Mouse (Mus musculus) stomach, embryonic 15.5 days (tissue): ENCODE data around the gene Ptpn7. TPM values are rescaled to one million over a fixed set of nuclear protein-coding genes. Genes with fewer than 3 reads are reported as not detected.
A peak's percentile ranks its signal among the peaks of the same experiment; 100 is the strongest.
"Not testable (repeated sequence)": the region's sequence is repeated elsewhere in the genome, so short reads cannot be mapped to it uniquely, and the experiment has no call there.

Experiments
- ATAC-seq: fragments of 200-750 bp; cut with Nextera tagmentation; 2 replicates; pipeline ENCODE4 v1.8.0; 2017; ENCODE audit warnings: low read depth, moderate number of reproducible peaks, moderate TSS enrichment; ENCODE audit not compliant: insufficient read depth, low FRiP score
- H3K27ac ChIP-seq: fragments of 300-500 bp; sonication (generic); 2 replicates; pipeline ENCODE4 v1.5.1; 2015; ENCODE audit warnings: mild to moderate bottlenecking, inconsistent platforms
- H3K27me3 ChIP-seq: fragments of 300-500 bp; sonication (generic); replicated peaks from 2 replicates; pipeline ENCODE4 v1.6.1; 2015; ENCODE audit warnings: inconsistent platforms
- H3K36me3 ChIP-seq: fragments of 300-500 bp; sonication (generic); 2 replicates; pipeline ENCODE4 v1.6.1; 2015; ENCODE audit warnings: inconsistent platforms
- H3K4me1 ChIP-seq: fragments of 300-500 bp; sonication (generic); 2 replicates; pipeline ENCODE4 v1.6.1; 2015; ENCODE audit warnings: inconsistent platforms
- H3K4me2 ChIP-seq: fragments of 300-500 bp; sonication (generic); 2 replicates; pipeline ENCODE4 v1.6.1; 2015; ENCODE audit warnings: mild to moderate bottlenecking, inconsistent platforms
- H3K4me3 ChIP-seq: fragments of 300-500 bp; sonication (generic); replicated peaks from 2 replicates; pipeline ENCODE4 v1.5.1; 2015; ENCODE audit warnings: inconsistent platforms
- H3K9ac ChIP-seq: fragments of 300-500 bp; sonication (generic); 2 replicates; pipeline ENCODE4 v1.6.1; 2015; ENCODE audit warnings: inconsistent platforms
- H3K9me3 ChIP-seq: fragments of 300-500 bp; sonication (generic); 2 replicates; pipeline ENCODE4 v1.6.1; 2016; ENCODE audit warnings: inconsistent platforms
- WGBS: fragments of 180-500 bp; shearing (Covaris S2); methylation state at CpG from one replicate; pipeline ENCODE4 v1.1.7; 2015; 5-methylcytosine and 5-hydroxymethylcytosine counted together
- polyA plus RNA-seq: library from polyadenylated mRNA; unstranded; fragments of >200 nt; fragmentation: Nextera tagmentation; extraction: Ambion mirVana; gene quantifications from 2 replicates; pipeline ENCODE4 v1.2.1, GENCODE M21; 2015

Gene Ptpn7
- polyA plus RNA-seq, 1 experiment from 2014 or later, result 3.3 TPM

DNA sequence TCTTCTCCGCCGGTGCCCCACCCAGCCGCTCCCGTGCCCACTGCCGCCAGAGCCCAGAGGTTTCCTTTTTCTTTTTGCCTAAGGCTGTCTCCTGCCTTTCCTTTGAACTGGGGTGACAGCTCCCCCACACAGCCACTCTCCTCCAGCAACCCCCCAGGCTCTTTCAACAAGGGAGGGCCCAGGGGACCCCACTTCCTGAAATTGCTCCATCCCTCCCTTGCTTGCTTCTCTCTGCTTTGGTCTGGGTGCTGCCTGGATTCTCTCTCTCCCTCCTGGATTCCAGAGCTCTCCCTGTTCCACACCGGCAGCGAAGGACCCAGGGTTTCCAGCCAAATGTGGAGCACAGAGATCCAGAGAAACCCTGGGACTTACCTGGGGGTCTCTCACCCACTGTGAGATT lies 32.1 kb upstream of the Ptpn7 start:
- WGBS, result 46% methylated on average over 7 of the region's 7 CpGs
- H3K4me2 ChIP-seq, result no peak overlapping the region
- ATAC-seq, result no peak
- no peaks in the 10 kb centered on the region for H3K36me3 ChIP-seq
- no peaks in the 10 kb centered on the region for H3K9me3 ChIP-seq
- H3K27ac ChIP-seq, result no peak overlapping the region
- peaks cover 26% of the 10 kb centered on the region for H3K27me3 ChIP-seq
- no peak overlapping the region for H3K9ac ChIP-seq
- peaks cover 9% of the 10 kb centered on the region for H3K4me1 ChIP-seq
- H3K4me3 ChIP-seq, result no peak overlapping the region

DNA sequence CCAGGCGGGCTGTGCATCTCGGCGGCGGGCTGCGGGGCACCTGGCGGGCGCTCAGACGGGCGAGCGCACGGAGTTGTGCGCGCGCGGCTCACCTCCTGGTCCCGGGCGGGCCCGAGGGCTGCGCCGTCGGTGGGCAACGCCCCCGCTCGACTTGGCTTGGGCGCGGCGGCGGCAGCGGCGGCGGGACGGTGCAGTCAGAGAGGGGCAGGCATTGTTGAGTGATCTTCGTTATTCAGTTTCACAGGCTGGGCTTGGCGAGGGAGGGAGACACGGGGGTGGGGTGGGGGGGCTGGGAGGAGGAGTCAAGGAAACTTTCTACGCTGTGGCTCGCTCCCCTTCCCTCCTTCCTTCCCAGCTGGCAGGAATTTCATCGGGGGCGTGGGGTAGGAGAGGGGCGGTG lies 27.4 kb upstream of the Ptpn7 start, which contains the start of gene Lgr6:
Gene Lgr6, minus strand, starts transcription at position 153 of the 400 bp plus-strand sequence.
- Histone ChIP-seq H3K27ac (no peak within 1 kb of the TSS), H3K9ac (no peak within 1 kb of the TSS), H3K4me3 (peak within 1 kb of the TSS; percentile 46), H3K27me3 (peaks cover 32% of the 10 kb centered on the region), H3K9me3 (no peaks in the 10 kb centered on the region), H3K4me2 (peak within 1 kb of the TSS; percentile 92), H3K4me1 (peaks cover 14% of the 10 kb centered on the region), H3K36me3 (no peaks in the 10 kb centered on the region)
- WGBS, result under 1% methylated on average over 38 of the region's 40 CpGs
- peak; percentile 25; the same call in 1 of the 2 replicates for ATAC-seq

DNA sequence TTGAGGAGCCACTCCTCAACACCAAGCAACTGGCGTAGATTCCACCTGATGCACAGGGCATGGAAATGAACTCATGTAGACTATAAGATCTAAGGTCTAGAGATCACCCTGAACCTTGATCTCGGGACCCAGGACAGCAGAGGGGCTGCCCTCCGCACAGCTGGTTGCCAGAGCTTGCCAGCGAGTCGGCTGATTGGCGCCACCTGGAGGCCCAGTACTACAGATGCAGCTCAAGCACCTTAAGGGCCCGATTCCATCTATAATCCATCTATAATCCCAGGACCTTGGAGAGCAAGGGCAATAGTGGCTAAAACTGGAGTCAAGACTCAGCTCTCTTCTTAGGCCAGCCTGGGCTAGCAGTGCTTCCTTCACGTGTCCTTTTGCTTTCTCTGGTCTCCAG lies 26.5 kb upstream of the Ptpn7 start:
- peak overlapping the region; percentile 92 for H3K4me2 ChIP-seq

DNA sequence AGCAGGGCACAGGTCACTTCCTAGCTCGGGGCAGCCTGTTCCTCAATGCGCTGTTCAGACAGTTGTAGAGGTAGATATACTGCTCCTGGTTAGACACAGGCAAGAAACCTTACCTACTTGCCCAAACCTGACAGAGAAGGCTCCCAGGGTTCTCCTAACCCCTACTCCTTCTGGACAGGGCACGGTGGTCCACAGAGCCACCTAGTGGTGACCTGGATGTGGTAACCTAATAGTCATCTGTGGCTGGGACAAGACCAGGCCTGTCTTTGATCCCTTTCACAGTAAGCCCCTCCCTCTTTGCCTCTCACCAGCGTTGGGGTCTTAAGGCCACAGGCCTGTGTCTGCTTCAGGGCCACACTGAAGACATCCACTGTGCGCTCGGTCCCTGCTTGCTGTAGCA lies 23.9 kb upstream of the Ptpn7 start:
- no peaks in the 10 kb centered on the region for H3K36me3 ChIP-seq
- no peak overlapping the region for H3K27ac ChIP-seq
- ATAC-seq, result no peak
- H3K4me1 ChIP-seq, result peaks cover 14% of the 10 kb centered on the region
- H3K4me2 ChIP-seq, result no peak overlapping the region
- H3K4me3 ChIP-seq, result no peak overlapping the region
- WGBS, result 47% methylated on average over 6 of the region's 6 CpGs
- H3K9me3 ChIP-seq, result no peaks in the 10 kb centered on the region
- no peak overlapping the region for H3K9ac ChIP-seq
- H3K27me3 ChIP-seq, result peaks cover 21% of the 10 kb centered on the region

More for the DNA sequence above, 26.5 kb upstream of the Ptpn7 start:
- no peak overlapping the region for H3K9ac ChIP-seq
- H3K27me3 ChIP-seq, result peaks cover 32% of the 10 kb centered on the region
- H3K4me1 ChIP-seq, result peaks cover 14% of the 10 kb centered on the region
- H3K36me3 ChIP-seq, result no peaks in the 10 kb centered on the region
- H3K4me3 ChIP-seq, result peak overlapping the region; percentile 46; the same call in 1 of the 2 replicates
- ATAC-seq, result no peak
- H3K9me3 ChIP-seq, result no peaks in the 10 kb centered on the region
- 3% methylated on average over 8 of the region's 8 CpGs for WGBS
- no peak overlapping the region for H3K27ac ChIP-seq

DNA sequence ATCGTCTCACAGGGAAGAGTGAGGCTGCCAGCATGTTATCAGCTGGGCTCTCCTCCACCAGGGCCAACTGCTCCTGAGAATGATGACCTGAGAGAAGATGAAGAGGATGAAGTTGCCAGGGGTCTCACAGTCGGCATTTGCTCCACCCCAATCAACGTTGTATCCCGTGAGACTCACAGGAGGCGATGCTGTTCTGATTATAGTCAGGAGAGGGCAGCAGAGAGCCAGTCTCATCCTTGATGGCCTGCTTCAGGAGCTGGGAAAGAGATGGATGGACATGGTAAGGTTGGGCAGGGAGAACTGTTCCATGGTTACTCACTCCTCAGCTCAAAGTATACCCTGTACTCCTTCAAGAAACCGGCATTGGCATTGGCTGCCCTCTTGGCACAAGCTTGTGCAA lies 22.4 kb upstream of the Ptpn7 start:
- Histone ChIP-seq H3K27ac (no peak overlapping the region), H3K9me3 (no peaks in the 10 kb centered on the region), H3K4me2 (no peak overlapping the region), H3K4me3 (no peak overlapping the region), H3K9ac (no peak overlapping the region), H3K27me3 (peaks cover 8% of the 10 kb centered on the region), H3K4me1 (peaks cover 8% of the 10 kb centered on the region), H3K36me3 (no peaks in the 10 kb centered on the region)
- 16% methylated on average over 6 of the region's 6 CpGs for WGBS
- no peak for ATAC-seq

DNA sequence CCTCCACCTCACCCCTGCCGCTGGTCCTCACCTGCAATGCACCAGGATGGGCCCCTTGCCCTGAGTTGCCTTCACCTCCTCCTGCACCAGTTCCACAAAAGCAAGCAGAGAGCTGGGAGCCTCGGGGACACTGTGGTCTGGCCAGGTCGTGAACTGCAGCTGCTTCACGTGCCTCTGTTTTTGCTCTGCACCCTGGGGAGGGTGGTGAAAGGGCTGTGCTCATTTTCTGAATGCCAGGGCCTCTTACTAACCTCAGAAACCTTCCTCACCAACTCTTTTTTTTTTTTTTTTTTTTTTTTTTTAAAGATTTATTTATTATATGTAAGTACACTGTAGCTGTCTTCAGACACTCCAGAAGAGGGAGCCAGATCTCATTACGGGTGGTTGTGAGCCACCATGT lies 21.2 kb upstream of the Ptpn7 start:
- not testable (repeated sequence) for H3K36me3 ChIP-seq, H3K4me2 ChIP-seq, H3K9me3 ChIP-seq, H3K4me1 ChIP-seq, ATAC-seq, H3K4me3 ChIP-seq, H3K27ac ChIP-seq, H3K27me3 ChIP-seq, H3K9ac ChIP-seq
- 63% methylated on average over 5 of the region's 5 CpGs for WGBS

DNA sequence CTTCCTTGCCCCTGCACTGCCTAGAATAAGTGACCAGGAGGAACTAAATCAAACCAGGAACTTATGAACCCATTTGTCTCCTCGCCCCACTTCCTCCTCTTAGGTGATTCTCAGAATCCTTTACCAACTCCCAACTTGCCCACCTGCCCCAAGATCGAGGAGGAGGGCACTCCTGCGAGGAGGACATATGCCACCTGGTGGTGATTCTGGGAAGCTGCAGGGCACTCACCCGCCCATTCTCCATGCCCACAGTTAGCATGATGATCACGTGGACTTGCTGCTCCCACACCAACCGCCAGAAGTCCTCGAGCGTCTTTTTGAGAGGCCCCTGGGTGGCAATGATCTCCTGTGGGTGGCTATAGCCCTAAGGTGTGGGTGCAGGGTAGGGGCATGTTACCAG lies 19.8 kb upstream of the Ptpn7 start:
- 9% methylated on average over 8 of the region's 8 CpGs for WGBS

DNA sequence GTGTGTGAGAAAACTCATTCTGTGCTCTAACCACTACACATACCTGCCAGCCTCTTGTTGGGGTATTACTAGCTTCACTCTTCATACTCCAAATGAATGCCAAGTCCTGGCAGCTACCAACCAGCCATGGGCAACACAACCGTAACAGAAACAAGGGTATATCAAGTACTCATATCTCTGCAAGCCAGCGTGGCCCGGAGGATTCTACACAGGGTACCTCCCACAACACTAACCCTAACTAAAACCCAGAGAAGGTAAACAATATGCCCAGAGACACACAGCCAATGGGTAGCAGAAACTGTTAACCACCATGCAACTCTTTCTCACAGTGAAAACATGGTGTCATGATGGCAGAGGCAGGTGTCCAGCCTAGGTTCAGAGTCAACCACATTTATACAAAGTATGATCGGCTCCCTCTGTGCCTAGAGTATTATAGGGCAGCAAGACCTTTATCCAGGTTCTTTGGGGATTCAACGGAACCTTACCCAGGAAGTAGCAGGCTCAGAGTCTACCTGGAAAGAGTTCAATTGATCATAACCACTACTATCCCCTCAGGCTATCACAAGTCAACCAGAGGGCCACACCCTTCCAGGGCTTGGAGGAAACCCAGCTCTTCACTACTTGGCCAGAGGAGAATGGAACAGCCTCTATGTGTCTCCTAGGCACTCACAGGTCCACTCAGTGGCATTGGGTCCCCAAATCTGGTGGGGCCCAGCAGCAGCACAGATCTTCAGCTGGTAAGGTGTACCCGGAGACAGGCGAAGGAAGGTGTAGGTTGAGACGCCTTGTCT lies 7.7 kb upstream of the Ptpn7 start:
- 92% methylated on average over 8 of the region's 8 CpGs for WGBS
- ATAC-seq, result no peak

More for the DNA sequence above, 19.8 kb upstream of the Ptpn7 start:
- H3K36me3 ChIP-seq, result no peaks in the 10 kb centered on the region
- no peak overlapping the region for H3K9ac ChIP-seq
- no peaks in the 10 kb centered on the region; the same call in 1 of the 2 replicates for H3K27me3 ChIP-seq
- H3K9me3 ChIP-seq, result no peaks in the 10 kb centered on the region
- no peak overlapping the region for H3K27ac ChIP-seq
- no peaks in the 10 kb centered on the region for H3K4me1 ChIP-seq
- no peak overlapping the region for H3K4me2 ChIP-seq
- H3K4me3 ChIP-seq, result no peak overlapping the region
- ATAC-seq, result no peak

DNA sequence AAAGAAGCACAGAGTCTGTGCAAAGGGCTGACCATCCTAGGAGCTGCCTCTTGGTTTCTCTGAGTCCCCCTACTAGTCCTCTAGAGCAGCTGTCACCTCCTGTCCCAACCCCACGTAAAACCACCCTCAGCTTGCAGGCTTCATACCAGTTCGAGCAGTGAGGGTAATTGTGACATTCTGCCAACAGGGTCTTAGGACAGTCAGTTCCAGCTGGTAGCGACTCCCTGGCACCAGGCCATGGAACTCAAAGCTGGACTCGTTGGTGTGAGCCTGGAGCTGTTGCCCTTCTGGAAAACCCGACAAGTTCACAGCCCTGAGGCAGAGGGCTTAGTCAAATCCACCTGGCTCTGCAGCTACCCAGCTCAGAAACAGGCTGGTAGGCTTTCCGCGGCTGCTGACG lies 6.5 kb upstream of the Ptpn7 start:
- no peak overlapping the region for H3K9ac ChIP-seq
- H3K9me3 ChIP-seq, result no peaks in the 10 kb centered on the region
- H3K36me3 ChIP-seq, result no peaks in the 10 kb centered on the region
- no peak overlapping the region for H3K27ac ChIP-seq
- no peak for ATAC-seq
- 0 out of 2 replicates have a peak, but pooled peaks cover 18% of the 10 kb centered on the region for H3K4me1 ChIP-seq
- WGBS, result 59% methylated on average over 8 of the region's 8 CpGs
- no peak overlapping the region for H3K4me3 ChIP-seq
- H3K4me2 ChIP-seq, result no peak overlapping the region
- 0 out of 2 replicates have a peak, but pooled peaks cover 3% of the 10 kb centered on the region for H3K27me3 ChIP-seq

More for the DNA sequence above, 7.7 kb upstream of the Ptpn7 start:
- Histone ChIP-seq H3K27ac (no peak overlapping the region), H3K4me1 (0 out of 2 replicates have a peak, but pooled peaks cover 17% of the 10 kb centered on the region), H3K27me3 (0 out of 2 replicates have a peak, but pooled peaks cover 1% of the 10 kb centered on the region), H3K9me3 (no peaks in the 10 kb centered on the region), H3K9ac (no peak overlapping the region), H3K4me2 (no peak overlapping the region), H3K4me3 (no peak overlapping the region), H3K36me3 (no peaks in the 10 kb centered on the region)

DNA sequence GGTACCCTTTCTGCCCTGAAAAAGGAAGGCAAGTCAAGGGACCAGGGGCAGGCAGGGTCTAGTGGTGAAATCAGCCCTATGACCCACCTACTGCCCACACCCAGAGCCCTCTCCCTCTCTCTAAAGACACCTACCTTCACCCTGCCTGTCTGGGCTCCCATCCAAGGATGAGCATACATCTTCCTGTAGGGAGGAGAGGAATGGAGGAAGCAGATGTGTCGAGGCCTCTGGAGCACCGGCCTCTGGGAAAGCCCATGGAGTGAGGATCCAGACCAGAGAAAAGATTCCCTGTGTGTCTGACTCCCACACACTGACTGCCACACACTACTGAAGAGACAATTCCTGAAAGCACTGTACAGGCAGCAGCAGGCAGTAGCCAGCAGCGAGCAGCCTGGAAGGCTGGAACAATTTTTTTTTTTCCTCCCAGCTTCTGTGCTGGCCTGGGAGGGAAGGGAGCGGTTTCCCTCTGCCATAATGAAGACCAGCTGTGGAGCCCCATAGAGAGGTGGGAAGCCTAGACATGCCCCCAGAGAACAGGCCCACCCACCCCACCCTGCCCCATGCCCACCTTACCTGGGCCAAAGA lies 6.0 kb upstream of the Ptpn7 start:
- H3K9me3 ChIP-seq, result no peaks in the 10 kb centered on the region
- 0 out of 2 replicates have a peak, but pooled peaks cover 3% of the 10 kb centered on the region for H3K27me3 ChIP-seq
- no peak overlapping the region for H3K4me2 ChIP-seq
- WGBS, result 42% methylated on average over 4 of the region's 4 CpGs
- no peak overlapping the region for H3K27ac ChIP-seq
- H3K4me1 ChIP-seq, result 0 out of 2 replicates have a peak, but pooled peaks cover 23% of the 10 kb centered on the region
- H3K9ac ChIP-seq, result no peak overlapping the region
- no peak for ATAC-seq
- no peaks in the 10 kb centered on the region for H3K36me3 ChIP-seq
- H3K4me3 ChIP-seq, result no peak overlapping the region

DNA sequence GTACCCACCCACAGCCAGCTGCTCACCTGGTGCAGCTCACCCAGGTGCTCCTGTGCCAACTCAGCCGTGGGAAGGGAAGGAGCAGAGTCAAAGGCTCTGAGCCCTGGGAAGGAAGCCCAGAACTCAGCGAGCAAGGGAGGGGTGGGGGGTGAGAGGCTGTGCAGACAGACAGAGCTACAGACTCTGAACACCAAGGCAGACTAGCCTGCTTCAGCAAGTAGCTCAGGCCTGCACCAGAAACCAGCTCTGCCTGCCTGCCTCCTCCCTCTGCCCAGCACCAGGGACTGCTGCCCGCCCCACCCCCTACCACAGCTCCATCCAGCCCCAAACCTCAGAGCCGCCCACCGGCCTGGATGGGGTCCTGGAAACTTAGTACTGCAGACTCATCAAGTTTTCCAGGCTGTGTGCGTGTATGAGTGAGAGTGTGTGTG lies 4.5 kb upstream of the Ptpn7 start:
- Histone ChIP-seq H3K27me3 (0 out of 2 replicates have a peak, but pooled peaks cover 3% of the 10 kb centered on the region), H3K4me1 (0 out of 2 replicates have a peak, but pooled peaks cover 23% of the 10 kb centered on the region), H3K4me2 (no peak overlapping the region), H3K9me3 (no peaks in the 10 kb centered on the region), H3K27ac (no peak overlapping the region), H3K9ac (no peak overlapping the region), H3K36me3 (no peaks in the 10 kb centered on the region), H3K4me3 (no peak overlapping the region)
- no peak for ATAC-seq
- 57% methylated on average over 6 of the region's 6 CpGs for WGBS

DNA sequence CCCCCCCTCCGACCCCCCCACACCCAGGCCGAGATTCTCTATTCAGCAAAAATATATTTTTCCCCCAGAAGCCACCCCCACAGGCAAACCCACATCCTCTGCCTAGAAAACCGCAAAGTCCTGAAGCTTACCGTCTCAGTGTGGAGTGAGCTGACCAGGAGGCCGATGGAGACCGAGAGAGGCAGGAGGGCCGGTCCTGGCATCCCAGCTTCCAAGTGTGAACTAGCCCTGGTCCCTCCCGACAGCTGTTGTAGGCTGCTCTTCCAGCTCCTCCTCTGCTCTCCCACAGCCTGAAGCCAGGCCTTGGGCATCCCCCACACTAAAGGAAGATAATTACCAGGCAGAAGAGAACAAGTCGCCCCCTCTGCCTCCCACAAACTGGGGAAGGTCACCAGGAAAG lies 3.5 kb upstream of the Ptpn7 start:
- Histone ChIP-seq H3K36me3 (no peaks in the 10 kb centered on the region), H3K4me2 (no peak overlapping the region), H3K4me3 (no peak overlapping the region), H3K27me3 (0 out of 2 replicates have a peak, but pooled peaks cover 3% of the 10 kb centered on the region), H3K9ac (no peak overlapping the region), H3K27ac (no peak overlapping the region), H3K9me3 (no peaks in the 10 kb centered on the region), H3K4me1 (0 out of 2 replicates have a peak, but pooled peaks cover 23% of the 10 kb centered on the region)
- WGBS, result 34% methylated on average over 9 of the region's 9 CpGs
- ATAC-seq, result no peak
